Mouse (Mus musculus): ENCODE measurements at regions not wholly inside any gene's neighbourhood (a gene's known extent, or its start where the extent isn't known, plus 50 kb on each side); places are given as distances from the start of the nearest gene placed in this dataset.

- DNase-seq, result no peak
Observed at GRCm38 (mm10) chr7:119384670-119385241, 74.3 kb downstream of the Gp2 start.

- DNase-seq, result no peak
Observed at GRCm38 (mm10) chr7:119379935-119380334, 79.2 kb downstream of the Gp2 start.

- DNase-seq, result no peak
Observed at GRCm38 (mm10) chr7:119364268-119364596, 94.9 kb downstream of the Gp2 start.

GRCm38 (mm10) chr7:119363552-119364267 lies 95.4 kb downstream of the Gp2 start:
- DNase-seq, result no peak

GRCm38 (mm10) chr7:119357338-119357737 lies 101.7 kb downstream of the Gp2 start:
- DNase-seq, result no peak

- no peak for DNase-seq
Observed at GRCm38 (mm10) chr7:119356251-119356650, 102.8 kb downstream of the Gp2 start.

- no peak for DNase-seq
Observed at GRCm38 (mm10) chr7:119352571-119352970, 106.5 kb downstream of the Gp2 start.

- peak; percentile 10 for DNase-seq
Observed at GRCm38 (mm10) chr7:119350641-119351040, 108.4 kb downstream of the Gp2 start.

- no peak for DNase-seq
Observed at GRCm38 (mm10) chr7:119343380-119343779, 115.7 kb downstream of the Gp2 start.

- DNase-seq, result no peak
Observed at GRCm38 (mm10) chr7:119333102-119333501, 126.0 kb downstream of the Gp2 start.

- DNase-seq, result no peak
Observed at GRCm38 (mm10) chr7:119330460-119331109, 128.5 kb downstream of the Gp2 start.

- no peak for DNase-seq
Observed at GRCm38 (mm10) chr7:119296307-119296706, 111.9 kb upstream of the Gpr139 start.

- DNase-seq, result no peak
Observed at GRCm38 (mm10) chr7:119291442-119291841, 107.0 kb upstream of the Gpr139 start.

GRCm38 (mm10) chr7:119285290-119285689 lies 100.9 kb upstream of the Gpr139 start:
- no peak for DNase-seq

- DNase-seq, result no peak
Observed at GRCm38 (mm10) chr7:119279896-119280661, 95.7 kb upstream of the Gpr139 start.

GRCm38 (mm10) chr7:119272621-119273020 lies 88.2 kb upstream of the Gpr139 start:
- DNase-seq, result no peak

GRCm38 (mm10) chr7:119271427-119271826 lies 87.0 kb upstream of the Gpr139 start:
- DNase-seq, result no peak

- no peak for DNase-seq
Observed at GRCm38 (mm10) chr7:119270826-119271420, 86.5 kb upstream of the Gpr139 start.

GRCm38 (mm10) chr7:119258222-119258621 lies 73.8 kb upstream of the Gpr139 start:
- no peak for DNase-seq

- DNase-seq, result no peak
Observed at GRCm38 (mm10) chr7:119256916-119257315, 72.5 kb upstream of the Gpr139 start.

- DNase-seq, result no peak
Observed at GRCm38 (mm10) chr7:119252742-119253141, 68.3 kb upstream of the Gpr139 start.

GRCm38 (mm10) chr7:119251679-119252078 lies 67.3 kb upstream of the Gpr139 start:
- DNase-seq, result no peak

- no peak for DNase-seq
Observed at GRCm38 (mm10) chr7:119250381-119250780, 66.0 kb upstream of the Gpr139 start.
